Mouse (Mus musculus) MEL (cell line): Measurements from ENCODE around the gene Fam184a. TPM values are rescaled to one million over a fixed set of nuclear protein-coding genes. Genes with fewer than 3 reads are reported as not detected.
"Not testable (repeated sequence)": the region's sequence is repeated elsewhere in the genome, so short reads cannot be mapped to it uniquely, and the experiment has no call there.

Experiments
- DNase-seq: peaks from one replicate; pipeline ENCODE4 v3.0.0; 2011; ENCODE audit warnings: low read depth, low spot score
- H3K27ac ChIP-seq: 2 replicates; pipeline ENCODE4 v1.5.1; 2012; ENCODE audit warnings: low read depth, mild to moderate bottlenecking, control low read depth, low read length, moderate library complexity; ENCODE audit not compliant: control insufficient read depth
- H3K27me3 ChIP-seq, 2 experiments: fragments of 150-350 bp in 1 of 2; sonication (generic) in 1 of 2; 2 replicates each; pipeline ENCODE4 v1.6.1; 2012; ENCODE audit warnings: low read length in 2 of 2, mild to moderate bottlenecking in 2 of 2, improper control_type of control experiment in 1 of 2, moderate library complexity in 1 of 2; ENCODE audit not compliant: insufficient read depth in 2 of 2, control insufficient read depth in 1 of 2
- H3K36me3 ChIP-seq, 2 experiments: 2 replicates each; pipeline ENCODE4 v1.6.1; 2012 to 2014; ENCODE audit warnings: low read length in 2 of 2, improper control_type of control experiment in 1 of 2, inconsistent platforms in 1 of 2, mild to moderate bottlenecking in 1 of 2; ENCODE audit not compliant: insufficient read depth in 2 of 2, control insufficient read depth in 1 of 2
- H3K4me1 ChIP-seq, 2 experiments: fragments of 150-350 bp in 1 of 2; sonication (generic) in 1 of 2; 2 replicates each; pipeline ENCODE4 v1.6.1; 2012; ENCODE audit warnings: low read length in 2 of 2, improper control_type of control experiment in 1 of 2, mild to moderate bottlenecking in 1 of 2; ENCODE audit not compliant: insufficient read depth in 2 of 2, control insufficient read depth in 1 of 2
- H3K4me3 ChIP-seq, 2 experiments: fragments of 150-350 bp in 1 of 2; sonication (generic) in 1 of 2; 2 replicates each; pipeline ENCODE4 v1.5.1; 2012; ENCODE audit warnings: low read depth in 2 of 2, low read length in 2 of 2, mild to moderate bottlenecking in 2 of 2, moderate library complexity in 2 of 2, control low read depth in 1 of 2, improper control_type of control experiment in 1 of 2; ENCODE audit not compliant: control insufficient read depth in 1 of 2, insufficient read depth in 1 of 2
- H3K79me2 ChIP-seq: 2 replicates; pipeline ENCODE4 v1.6.1; 2012; ENCODE audit warnings: mild to moderate bottlenecking, low read length, moderate library complexity; ENCODE audit not compliant: control insufficient read depth, poor library complexity, insufficient read depth
- H3K9ac ChIP-seq: 2 replicates; pipeline ENCODE4 v1.6.1; 2012; ENCODE audit warnings: low read depth, mild to moderate bottlenecking, control low read depth, low read length, moderate library complexity; ENCODE audit not compliant: control insufficient read depth, poor library complexity, severe bottlenecking
- H3K9me3 ChIP-seq: fragments of 150-350 bp; sonication (generic); replicated peaks from 2 replicates; pipeline ENCODE4 v1.6.1; 2012; ENCODE audit warnings: mild to moderate bottlenecking, low read length, improper control_type of control experiment, moderate library complexity; ENCODE audit not compliant: insufficient read depth
- BHLHE40 ChIP-seq: IDR thresholded peaks from 2 replicates; pipeline ENCODE4 v1.6.1; 2012; ENCODE audit warnings: low read depth, mild to moderate bottlenecking, inconsistent platforms, low read length, improper control_type of control experiment, borderline replicate concordance
- E2F4 ChIP-seq: IDR thresholded peaks from 2 replicates; pipeline ENCODE4 v1.6.1; 2011; ENCODE audit warnings: low read depth, low read length, improper control_type of control experiment, borderline replicate concordance
- ELF1 ChIP-seq: IDR thresholded peaks from 2 replicates; pipeline ENCODE4 v1.6.1; 2014; ENCODE audit warnings: low read depth, mild to moderate bottlenecking, inconsistent platforms, low read length, improper control_type of control experiment, moderate library complexity
- ETS1 ChIP-seq: IDR thresholded peaks from 2 replicates; pipeline ENCODE4 v1.6.1; 2012; ENCODE audit warnings: low read depth, mild to moderate bottlenecking, inconsistent platforms, low read length, improper control_type of control experiment, moderate library complexity
- GABPA ChIP-seq: IDR thresholded peaks from 2 replicates; pipeline ENCODE4 v1.6.1; 2012; ENCODE audit warnings: low read depth, mild to moderate bottlenecking, inconsistent platforms, low read length, improper control_type of control experiment, moderate library complexity
- HCFC1 ChIP-seq: IDR thresholded peaks from 2 replicates; pipeline ENCODE4 v1.6.1; 2012; ENCODE audit warnings: low read depth, mild to moderate bottlenecking, inconsistent platforms, low read length, improper control_type of control experiment, moderate library complexity
- MAZ ChIP-seq: IDR thresholded peaks from 2 replicates; pipeline ENCODE4 v1.6.1; 2012; ENCODE audit warnings: low read depth, mild to moderate bottlenecking, inconsistent platforms, low read length, improper control_type of control experiment
- MXI1 ChIP-seq: IDR thresholded peaks from 2 replicates; pipeline ENCODE4 v1.6.1; 2011; ENCODE audit warnings: mild to moderate bottlenecking, low read depth, low read length, improper control_type of control experiment
- POLR2A ChIP-seq, 2 experiments: IDR thresholded peaks; 2 replicates each; pipeline ENCODE4 v1.6.1; 2011 to 2012; ENCODE audit warnings: low read length in 2 of 2, mild to moderate bottlenecking in 2 of 2, control low read depth in 1 of 2, improper control_type of control experiment in 1 of 2, low read depth in 1 of 2, moderate library complexity in 1 of 2; ENCODE audit not compliant: control insufficient read depth in 1 of 2, insufficient read depth in 1 of 2, poor library complexity in 1 of 2
- POLR2AphosphoS2 ChIP-seq: IDR thresholded peaks from 2 replicates; pipeline ENCODE4 v1.6.1; 2011; ENCODE audit warnings: low read length, improper control_type of control experiment
- SIN3A ChIP-seq: IDR thresholded peaks from 2 replicates; pipeline ENCODE4 v1.6.1; 2012; ENCODE audit warnings: low read length, improper control_type of control experiment, inconsistent platforms
- TBP ChIP-seq: IDR thresholded peaks from 2 replicates; pipeline ENCODE4 v1.8.0; 2011; ENCODE audit warnings: low read depth, low read length, improper control_type of control experiment
- ZC3H11A ChIP-seq: IDR thresholded peaks from 2 replicates; pipeline ENCODE4 v1.6.1; 2012; ENCODE audit warnings: low read depth, mild to moderate bottlenecking, inconsistent platforms, low read length, improper control_type of control experiment
- ZKSCAN1 ChIP-seq: IDR thresholded peaks from 2 replicates; pipeline ENCODE4 v1.6.1; 2012; ENCODE audit warnings: low read depth, mild to moderate bottlenecking, inconsistent platforms, low read length, improper control_type of control experiment, moderate library complexity
- ZNF384 ChIP-seq: IDR thresholded peaks from 2 replicates; pipeline ENCODE4 v1.6.1; 2012; ENCODE audit warnings: low read depth, mild to moderate bottlenecking, inconsistent platforms, low read length, improper control_type of control experiment
- polyA plus RNA-seq, 2 experiments: library from polyadenylated mRNA; stranded (reverse) in 1 of 2; unstranded in 1 of 2; fragments of >175 nt in 1 of 2; fragments of >200 nt in 1 of 2; gene quantifications; 2 replicates each; pipeline versions ENCODE4 v1.2.1 to v1.2.4; 2012; ENCODE audit warnings: low replicate concordance in 2 of 2, low read depth in 1 of 2; ENCODE audit not compliant: insufficient read length in 2 of 2, insufficient read depth in 1 of 2, missing spikeins in 1 of 2
- total RNA-seq: library from RNA; depleted of rRNA; stranded (reverse); fragments of 300-350 nt; gene quantifications from 2 replicates; pipeline ENCODE4 v1.2.3, GENCODE M21; 2012

Gene Fam184a
- total and polyA plus RNA-seq, 3 experiments: not detected

- DNase-seq: not testable (repeated sequence)
- TF ChIP-seq SIN3A: 0 out of 2 replicates have a peak, but pooled peaks have one; percentile 10
- TF ChIP-seq, all 39 proteins: peak for 1; not testable (repeated sequence) for 38
Measured at GRCm38 (mm10) chr10:53630339-53630738, 120.6 kb downstream of the Fam184a start, which contains the start of gene Mcm9. Mcm9 (minus strand) TSS chr10:53630439.

GRCm38 (mm10) chr10:53629918-53630250 lies 121.0 kb downstream of the Fam184a start:
- Histone ChIP-seq H3K4me3 (peak overlapping the region; percentile 63 to 99), H3K9ac (peak overlapping the region; percentile 100), H3K9me3 (no peaks in the 10 kb centered on the region), H3K36me3 (peaks cover 0 to 10% of the 10 kb centered on the region in 2 experiments; a peak in 2 of 4 replicates), H3K27ac (peak overlapping the region; percentile 87), H3K79me2 (peaks cover 5% of the 10 kb centered on the region; the same call in 1 of the 2 replicates), H3K27me3 (peaks cover 3 to 5% of the 10 kb centered on the region in 2 experiments), H3K4me1 (peaks cover 0 to 7% of the 10 kb centered on the region in 2 experiments; a peak in 2 of 4 replicates)
- TF ChIP-seq ETS1 (no peak), TBP (no peak), ZKSCAN1 (no peak), BHLHE40 (no peak), E2F4 (no peak), ZC3H11A (no peak), MXI1 (no peak), GABPA (no peak), MAZ (no peak), POLR2AphosphoS2 (no peak), POLR2A (IDR thresholded peaks at IDR 0.05; ENCODE audit: control insufficient read depth in 1 of 2, insufficient read depth in 1 of 2, low read depth in 1 of 2, low read length in 2 of 2, poor library complexity in 1 of 2) (no peak), ZNF384 (no peak), ELF1 (peak; percentile 91), HCFC1 (peak; percentile 35; the same call in 1 of the 2 replicates)
- peak; percentile 96 for DNase-seq

More at GRCm38 (mm10) chr10:53630339-53630738, 120.6 kb downstream of the Fam184a start, which contains the start of gene Mcm9:
- Histone ChIP-seq H3K4me3 (peak within 1 kb of the TSS; percentile 63 to 99), H3K36me3 (peaks cover 0 to 10% of the 10 kb centered on the region in 2 experiments; a peak in 2 of 4 replicates), H3K9ac (peak within 1 kb of the TSS; percentile 100), H3K27ac (peak within 1 kb of the TSS; percentile 87)
- H3K9me3 ChIP-seq, H3K27me3 ChIP-seq, H3K4me1 ChIP-seq, H3K79me2 ChIP-seq: not testable (repeated sequence)
